ENCODE assay signal across 15 mouse cellular contexts in genomic region chr4:149527621-149528354, GRCm38 (mm10). TPM values are rescaled to one million over a fixed set of nuclear protein-coding genes. Genes with fewer than 3 reads are reported as not detected.
DNase-seq lines count a peak whose midpoint lies in the region; ATAC-seq and TF ChIP-seq lines count a peak whose summit lies in the region.
"Had no signal": no experiment of that assay in that cellular context is flagged by ENCODE, and none has a peak within 500 bp of the region (broad histone marks: within the 10 kb centered on the region; RNA-seq: fewer than 3 reads in every experiment).

No protein-coding gene starts in this region.

- H3K36me3 ChIP-seq in lung, embryonic 15.5 days = no peaks in the 10 kb centered on the region
- 0 out of 2 replicates have a peak, but pooled peaks cover 3% of the 10 kb centered on the region for H3K36me3 ChIP-seq in limb, embryonic 15.5 days

- TF ChIP-seq CTCF in left cerebral cortex, adult 2 months (IDR thresholded peaks at IDR 0.05) = no peak

- H3K4me1 ChIP-seq in lung, embryonic 15.5 days = peaks cover 20% of the 10 kb centered on the region
- H3K4me1 ChIP-seq in limb, embryonic 15.5 days = peaks cover 36% of the 10 kb centered on the region

- no peaks in the 10 kb centered on the region for H3K9me3 ChIP-seq in lung, embryonic 15.5 days
- no peaks in the 10 kb centered on the region for H3K9me3 ChIP-seq in limb, embryonic 15.5 days
- H3K9me3 ChIP-seq: forebrain, embryonic 13.5 days; limb, embryonic 12.5 days had no signal

- no peak overlapping the region for H3K9ac ChIP-seq in lung, embryonic 15.5 days
- no peak overlapping the region for H3K9ac ChIP-seq in limb, embryonic 15.5 days
- H3K9ac ChIP-seq: forebrain, embryonic 13.5 days; limb, embryonic 12.5 days had no signal

- no peak for DNase-seq in frontal cortex, postnatal 14 days (ENCODE audit: low spot score in 2 of 2)
- no peak for DNase-seq in lung, postnatal 14 days
- peak; percentile 79 for DNase-seq in heart, adult 8-10 months (ENCODE audit: low spot score)
- no peak for DNase-seq in left cerebral cortex, adult 2 months (ENCODE audit: extremely low spot score in 1 of 2, low spot score in 2 of 2)
- DNase-seq: adrenal gland, postnatal 10 days; B cell, adult 2 months; spleen, adult 18-20 months; thymus, adult 2 months had no signal

- intact Hi-C loops in left cerebral cortex, adult 2 months (cut with DNase I) = no loop called here

- H3K4me2 ChIP-seq in lung, embryonic 15.5 days = no peak overlapping the region
- no peak overlapping the region for H3K4me2 ChIP-seq in limb, embryonic 15.5 days
- H3K4me2 ChIP-seq: forebrain, embryonic 13.5 days; limb, embryonic 12.5 days had no signal

- H3K27ac ChIP-seq in lung, embryonic 15.5 days = peak overlapping the region; percentile 15; the same call in 1 of the 2 replicates
- peak overlapping the region; percentile 24; the same call in 1 of the 2 replicates for H3K27ac ChIP-seq in limb, embryonic 15.5 days
- no peak overlapping the region for H3K27ac ChIP-seq in left cerebral cortex, adult 2 months
- H3K27ac ChIP-seq: forebrain, embryonic 13.5 days; limb, embryonic 12.5 days had no signal

- 64% methylated on average over 15 of the region's 15 CpGs for WGBS in lung, embryonic 15.5 days
- WGBS in limb, embryonic 15.5 days = 66% methylated on average over 15 of the region's 15 CpGs

- H3K27me3 ChIP-seq in lung, embryonic 15.5 days = no peaks in the 10 kb centered on the region
- H3K27me3 ChIP-seq in limb, embryonic 15.5 days = no peaks in the 10 kb centered on the region
- H3K27me3 ChIP-seq: forebrain, embryonic 13.5 days; limb, embryonic 12.5 days had no signal

- H3K4me3 ChIP-seq in lung, embryonic 15.5 days = no peak overlapping the region
- no peak overlapping the region for H3K4me3 ChIP-seq in limb, embryonic 15.5 days
- no peak overlapping the region for H3K4me3 ChIP-seq in left cerebral cortex, adult 2 months
- H3K4me3 ChIP-seq: forebrain, embryonic 13.5 days; limb, embryonic 12.5 days had no signal

- peak; percentile 57; the same call in 1 of the 2 replicates for ATAC-seq in frontal cortex, adult (ENCODE audit: low TSS enrichment)
- no peak; the same call in 1 of the 2 replicates for ATAC-seq in lung, embryonic 15.5 days (ENCODE audit: borderline replicate concordance, extremely low read depth, low FRiP score, low TSS enrichment)
- ATAC-seq in limb, embryonic 15.5 days (ENCODE audit: insufficient number of reproducible peaks, low FRiP score, low TSS enrichment, low read depth) = no peak
- ATAC-seq in granulocyte monocyte progenitor cell, adult 5-6 weeks (replicated peaks; ENCODE audit: poor library complexity, severe bottlenecking) = no peak
- ATAC-seq: forebrain, embryonic 13.5 days had no signal

RNA-seq across cellular contexts. Expression of gene Ctnnbip1, which starts 9.8 kb away (rescaled TPM):
- polyA plus RNA-seq in lung, embryonic 15.5 days (2015; fragmentation: Nextera tagmentation; extraction: Ambion mirVana) = 57.9 and 61.0 TPM in 2 replicates
- total RNA-seq in heart, adult 8-10 months (2022) = 10 to 100 TPM; 16.0 to 23.2 (median 20.5) TPM
- 58.9 and 64.4 TPM in 2 replicates for polyA plus RNA-seq in limb, embryonic 15.5 days (2015; fragmentation: Nextera tagmentation; extraction: Ambion mirVana)
- total RNA-seq in left cerebral cortex, adult 2 months (2021) = 10 to 100 TPM; 35.3 to 35.9 TPM
- total RNA-seq in granulocyte monocyte progenitor cell, adult 5-6 weeks (2014; fragmentation: Nextera tagmentation) = 3.5 and 8.7 TPM in 2 replicates
- 2.8 and 4.6 TPM in 2 replicates for total RNA-seq in granulocyte monocyte progenitor cell, adult 5-6 weeks (2017)

RNA-seq across cellular contexts. Expression of gene Lzic, which starts 42.8 kb away (rescaled TPM):
- polyA plus RNA-seq in lung, embryonic 15.5 days (2015; fragmentation: Nextera tagmentation; extraction: Ambion mirVana) = 44.8 and 47.4 TPM in 2 replicates
- total RNA-seq in heart, adult 8-10 months (2022) = 10 to 100 TPM; 50.1 to 69.6 (median 57.6) TPM
- polyA plus RNA-seq in limb, embryonic 15.5 days (2015; fragmentation: Nextera tagmentation; extraction: Ambion mirVana) = 42.4 and 46.1 TPM in 2 replicates
- 10 to 100 TPM; 16.8 to 17.6 TPM for total RNA-seq in left cerebral cortex, adult 2 months (2021)
- total RNA-seq in granulocyte monocyte progenitor cell, adult 5-6 weeks (2014; fragmentation: Nextera tagmentation) = 25.3 and 25.6 TPM in 2 replicates
- 49.2 and 96.4 TPM in 2 replicates for total RNA-seq in granulocyte monocyte progenitor cell, adult 5-6 weeks (2017)

RNA-seq across cellular contexts. Expression of gene Nmnat1, which starts 42.8 kb away (rescaled TPM):
- 10.9 and 11.2 TPM in 2 replicates for polyA plus RNA-seq in lung, embryonic 15.5 days (2015; fragmentation: Nextera tagmentation; extraction: Ambion mirVana)
- 10 to 100 TPM; 35.1 to 36.8 (median 36.0) TPM for total RNA-seq in heart, adult 8-10 months (2022)
- 8.6 TPM in 2 replicates for polyA plus RNA-seq in limb, embryonic 15.5 days (2015; fragmentation: Nextera tagmentation; extraction: Ambion mirVana)
- total RNA-seq in left cerebral cortex, adult 2 months (2021) = 10 to 100 TPM in 1 of 2 experiments, 1 to 10 TPM in 1; 9.9 to 12.8 TPM
- 5.0 and 7.0 TPM in 2 replicates for total RNA-seq in granulocyte monocyte progenitor cell, adult 5-6 weeks (2014; fragmentation: Nextera tagmentation)
- total RNA-seq in granulocyte monocyte progenitor cell, adult 5-6 weeks (2017) = 10.3 and 11.5 TPM in 2 replicates

RNA-seq across cellular contexts. Expression of gene Tmem274, which starts 50.6 kb away (rescaled TPM):
- polyA plus RNA-seq in lung, embryonic 15.5 days (2015; fragmentation: Nextera tagmentation; extraction: Ambion mirVana) = 0.34 and 0.55 TPM in 2 replicates
- total RNA-seq in heart, adult 8-10 months (2022) = not detected
- not detected in 2 replicates for polyA plus RNA-seq in limb, embryonic 15.5 days (2015; fragmentation: Nextera tagmentation; extraction: Ambion mirVana)
- total RNA-seq in left cerebral cortex, adult 2 months (2021) = not detected
- total RNA-seq in granulocyte monocyte progenitor cell, adult 5-6 weeks (2014; fragmentation: Nextera tagmentation) = not detected in 2 replicates
- not detected in 2 replicates for total RNA-seq in granulocyte monocyte progenitor cell, adult 5-6 weeks (2017)
- total RNA-seq: adrenal gland, postnatal 10 days; hematopoietic stem cell, adult 5-6 weeks had no signal
- polyA plus RNA-seq: thymus, adult 2 months had no signal

RNA-seq across cellular contexts. Expression of gene Clstn1, which starts 58.5 kb away (rescaled TPM):
- polyA plus RNA-seq in lung, embryonic 15.5 days (2015; fragmentation: Nextera tagmentation; extraction: Ambion mirVana) = 51.1 and 56.2 TPM in 2 replicates
- 10 to 100 TPM; 85.3 to 96.5 (median 94.1) TPM for total RNA-seq in heart, adult 8-10 months (2022)
- 39.4 and 56.1 TPM in 2 replicates for polyA plus RNA-seq in limb, embryonic 15.5 days (2015; fragmentation: Nextera tagmentation; extraction: Ambion mirVana)
- total RNA-seq in left cerebral cortex, adult 2 months (2021) = 1,000 to 10,000 TPM; 1,405 to 1,413 TPM
- total RNA-seq in granulocyte monocyte progenitor cell, adult 5-6 weeks (2014; fragmentation: Nextera tagmentation) = 0.90 and 3.0 TPM in 2 replicates
- 3.0 and 3.2 TPM in 2 replicates for total RNA-seq in granulocyte monocyte progenitor cell, adult 5-6 weeks (2017)
